Mouse (Mus musculus) G1E (cell line): ENCODE data around the gene Ankrd13c.

ENCODE experiments used
- CTCF ChIP-seq: IDR thresholded peaks from 2 replicates; pipeline ENCODE4 v1.5.1; 2012; ENCODE audit warnings: low read depth, low read length, inconsistent platforms, mixed read lengths
- GATA1 ChIP-seq: IDR thresholded peaks from 2 replicates; pipeline ENCODE4 v1.6.1; 2012; ENCODE audit warnings: borderline replicate concordance, low read length, inconsistent platforms, mixed read lengths

DNA sequence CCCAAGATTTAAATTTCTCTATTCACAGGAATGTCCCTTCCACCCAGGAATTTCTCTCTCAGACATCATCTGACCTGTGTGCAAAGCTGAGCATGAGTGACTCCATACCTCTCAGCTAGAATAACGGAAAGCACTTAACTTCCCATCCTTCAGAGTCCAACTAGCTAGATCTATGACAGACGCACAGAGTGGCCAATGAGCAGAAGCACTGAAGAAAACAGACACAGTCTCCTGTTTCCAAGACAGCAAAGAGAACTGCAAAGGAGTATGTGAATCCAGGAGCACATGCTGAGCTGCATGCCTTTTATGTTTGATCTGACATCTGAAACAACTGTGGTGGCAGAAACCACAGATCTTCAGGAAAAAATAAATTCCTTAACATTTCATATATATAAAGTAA, 20.3 kb upstream of the Ankrd13c start:
- TF ChIP-seq CTCF (no peak), GATA1 (no peak)
